Mouse (Mus musculus): ENCODE measurements around the gene Tysnd1. TPM values are rescaled to one million over a fixed set of nuclear protein-coding genes. Genes with fewer than 3 reads are reported as not detected.

Tysnd1 gene
- polyA plus RNA-seq (2016; fragmentation: Nextera tagmentation; extraction: Ambion mirVana) = 46.8 and 48.0 TPM in 2 replicates

- ATAC-seq (ENCODE audit: insufficient number of reproducible peaks, insufficient read depth, low FRiP score, low TSS enrichment) = peak; percentile 94
- Histone ChIP-seq H3K9ac (peak within 1 kb of the TSS; percentile 82), H3K36me3 (peaks cover 60% of the 10 kb centered on the region), H3K27me3 (no peaks in the 10 kb centered on the region), H3K27ac (0 out of 2 replicates have a peak within 1 kb of the TSS, but pooled peaks have one; percentile 54), H3K9me3 (no peaks in the 10 kb centered on the region), H3K4me2 (replicated peaks) (peak within 1 kb of the TSS; percentile 100), H3K4me3 (peak within 1 kb of the TSS; percentile 95), H3K4me1 (peaks cover 16% of the 10 kb centered on the region)
- 1% methylated on average over 42 of the region's 42 CpGs for WGBS
These were observed at the start of gene Tysnd1 for GRCm38 (mm10) chr10:61694870-61695670. TSS of gene Tysnd1 (plus strand) at chr10:61695514.

GRCm38 (mm10) chr10:61646557-61646956, 48.8 kb upstream of the Tysnd1 start:
- no peak for ATAC-seq (ENCODE audit: insufficient number of reproducible peaks, insufficient read depth, low FRiP score, low TSS enrichment)
- H3K4me3 ChIP-seq = no peak overlapping the region
- 72% methylated on average over 7 of the region's 7 CpGs for WGBS
- no peaks in the 10 kb centered on the region for H3K36me3 ChIP-seq
- no peaks in the 10 kb centered on the region for H3K27me3 ChIP-seq
- no peak overlapping the region for H3K4me2 ChIP-seq (replicated peaks)
- H3K27ac ChIP-seq = no peak overlapping the region
- no peak overlapping the region for H3K9ac ChIP-seq
- no peaks in the 10 kb centered on the region for H3K9me3 ChIP-seq
- H3K4me1 ChIP-seq = peaks cover 14% of the 10 kb centered on the region; the same call in 1 of the 2 replicates

GRCm38 (mm10) chr10:61647790-61648736, 47.3 kb upstream of the Tysnd1 start, which contains the start of gene Ppa1:
TSS of gene Ppa1 (plus strand) at chr10:61648552.
- Histone ChIP-seq H3K9ac (peak within 1 kb of the TSS; percentile 86), H3K4me1 (peaks cover 14% of the 10 kb centered on the region; the same call in 1 of the 2 replicates), H3K9me3 (no peaks in the 10 kb centered on the region), H3K4me3 (peak within 1 kb of the TSS; percentile 85), H3K27ac (peak within 1 kb of the TSS; percentile 73), H3K4me2 (replicated peaks) (peak within 1 kb of the TSS; percentile 92), H3K27me3 (no peaks in the 10 kb centered on the region), H3K36me3 (peaks cover 7% of the 10 kb centered on the region; the same call in 1 of the 2 replicates)
- WGBS = 2% methylated on average over 47 of the region's 50 CpGs
- peak; percentile 95 for ATAC-seq (ENCODE audit: insufficient number of reproducible peaks, insufficient read depth, low FRiP score, low TSS enrichment)

DNA sequence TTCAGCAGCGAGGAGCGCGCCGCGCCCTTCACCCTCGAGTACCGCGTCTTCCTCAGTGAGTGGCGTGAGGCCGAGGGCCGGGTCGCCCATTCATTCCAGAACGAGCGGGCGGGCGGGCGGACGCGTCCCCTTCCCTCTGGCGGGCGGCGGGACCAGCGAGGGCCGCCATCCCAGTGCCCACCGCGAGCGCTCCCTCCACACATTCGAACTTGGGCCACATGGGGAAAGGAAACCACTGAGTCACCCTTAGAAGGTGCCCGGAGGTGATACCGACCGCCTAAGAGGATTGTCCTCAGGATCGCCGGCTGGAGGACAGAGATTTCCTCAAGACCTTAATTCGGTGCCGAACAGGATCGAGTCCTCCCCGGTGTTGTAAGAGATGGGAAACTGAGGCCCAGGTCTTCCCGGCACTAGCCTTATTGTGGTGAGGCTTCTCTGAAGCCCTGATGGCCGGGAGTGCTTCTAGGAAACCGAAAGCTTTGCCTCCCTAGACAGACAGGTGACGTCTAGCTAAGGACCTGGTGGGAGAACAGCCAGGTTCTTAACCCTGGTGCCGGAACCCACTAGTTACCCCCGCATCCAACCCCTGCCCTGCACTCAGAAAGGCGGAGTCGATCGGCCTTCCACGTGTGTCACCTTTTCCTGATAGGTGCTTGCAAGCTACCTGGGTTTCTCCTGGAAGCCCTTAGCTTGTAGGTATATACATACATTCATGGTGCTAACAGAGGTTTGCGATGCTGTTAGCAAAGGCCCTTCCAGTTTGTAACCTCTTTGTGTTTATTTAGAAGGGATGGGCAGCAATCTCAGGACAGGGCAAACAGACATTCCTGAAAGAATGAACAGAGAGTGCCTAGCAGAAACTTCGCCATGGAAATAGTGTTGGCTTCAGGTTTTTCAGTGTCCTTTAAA, 46.3 kb upstream of the Tysnd1 start:
- H3K9me3 ChIP-seq = no peaks in the 10 kb centered on the region
- H3K27me3 ChIP-seq = no peaks in the 10 kb centered on the region
- peaks cover 14% of the 10 kb centered on the region; the same call in 1 of the 2 replicates for H3K4me1 ChIP-seq
- WGBS = 1% methylated on average over 42 of the region's 49 CpGs
- peak overlapping the region; percentile 73 for H3K27ac ChIP-seq
- H3K4me2 ChIP-seq (replicated peaks) = peak overlapping the region; percentile 92
- H3K9ac ChIP-seq = peak overlapping the region; percentile 86
- H3K4me3 ChIP-seq = peak overlapping the region; percentile 85
- peak; percentile 49 for ATAC-seq (ENCODE audit: insufficient number of reproducible peaks, insufficient read depth, low FRiP score, low TSS enrichment)
- H3K36me3 ChIP-seq = peaks cover 12% of the 10 kb centered on the region; the same call in 1 of the 2 replicates

GRCm38 (mm10) chr10:61654105-61654504, 41.2 kb upstream of the Tysnd1 start:
- H3K4me1 ChIP-seq = peaks cover 9% of the 10 kb centered on the region; the same call in 1 of the 2 replicates
- no peaks in the 10 kb centered on the region for H3K9me3 ChIP-seq
- H3K9ac ChIP-seq = no peak overlapping the region
- no peaks in the 10 kb centered on the region for H3K27me3 ChIP-seq
- 90% methylated on average over 4 of the region's 4 CpGs for WGBS
- no peak overlapping the region for H3K27ac ChIP-seq
- no peak overlapping the region for H3K4me3 ChIP-seq
- H3K4me2 ChIP-seq (replicated peaks) = no peak overlapping the region
- no peak for ATAC-seq (ENCODE audit: insufficient number of reproducible peaks, insufficient read depth, low FRiP score, low TSS enrichment)
- H3K36me3 ChIP-seq = peaks cover 12% of the 10 kb centered on the region; the same call in 1 of the 2 replicates

GRCm38 (mm10) chr10:61654691-61655090, 40.6 kb upstream of the Tysnd1 start:
- no peak for ATAC-seq (ENCODE audit: insufficient number of reproducible peaks, insufficient read depth, low FRiP score, low TSS enrichment)

DNA sequence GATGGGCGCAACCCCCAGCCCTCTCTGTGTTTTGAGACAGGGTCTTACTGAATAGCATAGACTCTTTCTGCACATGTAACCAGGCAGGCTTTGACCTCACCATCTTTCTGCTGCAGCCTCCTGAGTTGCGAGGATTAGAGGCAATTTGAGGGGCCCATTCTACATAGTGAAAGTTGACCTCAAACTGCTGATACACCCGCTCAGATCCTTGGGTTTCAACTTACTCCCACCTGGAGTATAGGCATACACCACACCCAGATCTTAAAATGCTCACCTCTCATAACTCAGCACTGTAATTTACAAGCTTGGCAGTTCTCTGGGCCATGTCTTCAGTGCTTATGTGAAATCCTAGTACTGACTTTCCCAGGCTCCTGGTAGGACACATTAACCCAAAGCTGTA, 40.1 kb upstream of the Tysnd1 start:
- Histone ChIP-seq H3K27ac (no peak overlapping the region), H3K27me3 (no peaks in the 10 kb centered on the region), H3K9me3 (no peaks in the 10 kb centered on the region), H3K4me3 (no peak overlapping the region), H3K4me1 (0 out of 2 replicates have a peak, but pooled peaks cover 4% of the 10 kb centered on the region), H3K9ac (no peak overlapping the region), H3K4me2 (replicated peaks) (no peak overlapping the region), H3K36me3 (peaks cover 22% of the 10 kb centered on the region)
- peak; percentile 69; the same call in 1 of the 2 replicates for ATAC-seq (ENCODE audit: insufficient number of reproducible peaks, insufficient read depth, low FRiP score, low TSS enrichment)
- 77% methylated on average over 3 of the region's 3 CpGs for WGBS

More at GRCm38 (mm10) chr10:61654691-61655090, 40.6 kb upstream of the Tysnd1 start:
- H3K4me2 ChIP-seq (replicated peaks) = no peak overlapping the region
- H3K27ac ChIP-seq = no peak overlapping the region
- WGBS = 86% methylated on average over 7 of the region's 7 CpGs
- peaks cover 17% of the 10 kb centered on the region for H3K36me3 ChIP-seq
- H3K9me3 ChIP-seq = no peaks in the 10 kb centered on the region
- no peaks in the 10 kb centered on the region for H3K27me3 ChIP-seq
- no peak overlapping the region for H3K9ac ChIP-seq
- H3K4me1 ChIP-seq = 0 out of 2 replicates have a peak, but pooled peaks cover 4% of the 10 kb centered on the region
- H3K4me3 ChIP-seq = no peak overlapping the region

DNA sequence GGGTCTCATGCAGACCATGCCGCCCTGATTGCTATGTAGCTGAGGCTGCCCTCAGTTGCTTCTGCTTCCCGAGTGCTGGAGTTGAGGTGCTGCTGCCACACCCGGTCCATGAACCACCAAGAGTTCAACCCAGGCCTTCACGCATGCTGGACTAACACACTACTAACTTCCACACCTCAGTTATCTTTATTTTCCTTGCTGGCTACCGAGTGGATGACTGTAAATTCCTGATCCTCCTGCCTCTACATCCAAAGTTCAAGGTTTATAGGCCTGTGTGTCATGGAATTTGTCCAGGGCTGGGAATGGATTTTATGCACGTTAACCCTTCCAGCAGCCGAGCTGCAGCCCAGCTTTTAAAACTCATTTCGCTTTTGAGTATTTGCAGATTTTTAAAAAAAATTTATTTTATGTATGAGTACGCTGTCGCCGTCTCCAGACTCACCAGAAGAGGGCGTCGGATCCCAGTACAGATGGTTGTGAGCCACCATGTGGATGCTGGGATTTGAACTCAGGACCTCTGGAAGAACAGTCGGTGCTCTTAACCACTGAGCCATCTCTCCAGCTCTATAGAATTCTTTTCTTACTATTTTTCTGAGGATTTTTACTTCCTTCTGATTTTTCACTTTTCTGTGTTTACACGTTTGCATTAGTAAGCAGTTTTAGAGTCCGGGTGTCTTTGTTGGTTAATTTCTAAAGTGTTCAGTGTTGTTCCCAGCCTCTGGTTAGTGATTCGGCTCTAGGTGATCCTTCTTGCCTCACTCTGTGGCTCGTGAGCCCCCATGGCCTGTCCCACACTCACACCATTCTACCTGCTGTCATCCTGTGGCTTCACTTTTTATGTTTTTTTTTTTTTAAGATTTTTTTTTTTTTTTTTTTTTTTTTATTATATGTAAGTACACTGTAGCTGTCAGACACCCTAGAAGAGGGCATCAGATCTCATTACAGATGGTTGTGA, 38.1 kb upstream of the Tysnd1 start:
- Histone ChIP-seq H3K27ac (no peak overlapping the region), H3K9me3 (no peaks in the 10 kb centered on the region), H3K4me3 (no peak overlapping the region), H3K9ac (no peak overlapping the region), H3K36me3 (peaks cover 39% of the 10 kb centered on the region), H3K27me3 (no peaks in the 10 kb centered on the region), H3K4me1 (peaks cover 3% of the 10 kb centered on the region; the same call in 1 of the 2 replicates), H3K4me2 (replicated peaks) (no peak overlapping the region)
- no peak for ATAC-seq (ENCODE audit: insufficient number of reproducible peaks, insufficient read depth, low FRiP score, low TSS enrichment)
- WGBS = 90% methylated on average over 18 of the region's 18 CpGs

DNA sequence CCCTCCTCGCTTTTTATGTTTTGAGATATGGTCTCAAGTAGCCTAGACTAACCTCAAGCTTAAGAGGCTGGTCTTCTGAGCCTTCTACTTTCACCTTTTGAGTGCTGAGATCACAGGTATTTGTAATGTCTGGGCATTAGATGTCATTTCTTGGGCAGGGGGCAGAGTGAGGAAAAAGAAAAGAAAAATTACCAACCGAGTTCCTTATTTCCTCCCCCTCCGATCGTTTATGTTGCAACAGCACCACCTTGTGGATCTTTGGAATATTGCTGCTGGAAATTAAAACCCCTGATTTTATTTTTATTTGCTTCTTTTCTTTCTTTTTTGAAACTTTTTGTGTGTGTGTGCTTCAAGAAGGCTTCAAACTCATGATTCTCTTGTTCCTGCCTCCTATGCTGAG, 37.3 kb upstream of the Tysnd1 start:
- Histone ChIP-seq H3K27me3 (no peaks in the 10 kb centered on the region), H3K36me3 (peaks cover 41% of the 10 kb centered on the region), H3K27ac (no peak overlapping the region), H3K9ac (no peak overlapping the region), H3K4me1 (peaks cover 4% of the 10 kb centered on the region; the same call in 1 of the 2 replicates), H3K4me2 (replicated peaks) (no peak overlapping the region), H3K9me3 (no peaks in the 10 kb centered on the region), H3K4me3 (no peak overlapping the region)
- WGBS = 32% methylated on average over 4 of the region's 4 CpGs
- ATAC-seq (ENCODE audit: insufficient number of reproducible peaks, insufficient read depth, low FRiP score, low TSS enrichment) = no peak

GRCm38 (mm10) chr10:61661887-61662286, 33.4 kb upstream of the Tysnd1 start:
- H3K9ac ChIP-seq = no peak overlapping the region
- H3K36me3 ChIP-seq = peaks cover 66% of the 10 kb centered on the region
- no peak overlapping the region for H3K4me3 ChIP-seq
- no peak overlapping the region for H3K4me2 ChIP-seq (replicated peaks)
- H3K27me3 ChIP-seq = no peaks in the 10 kb centered on the region
- no peak for ATAC-seq (ENCODE audit: insufficient number of reproducible peaks, insufficient read depth, low FRiP score, low TSS enrichment)
- H3K27ac ChIP-seq = no peak overlapping the region
- WGBS = 76% methylated on average over 8 of the region's 8 CpGs
- H3K9me3 ChIP-seq = no peaks in the 10 kb centered on the region
- H3K4me1 ChIP-seq = peaks cover 4% of the 10 kb centered on the region; the same call in 1 of the 2 replicates
